Mouse (Mus musculus) lung, postnatal 0 days (tissue): ENCODE measurements around the gene P2rx2. TPM values are rescaled to one million over a fixed set of nuclear protein-coding genes. Genes with fewer than 3 reads are reported as not detected.
A peak's percentile ranks its signal among the peaks of the same experiment; 100 is the strongest.

ENCODE experiments used
- ATAC-seq: fragments of 200-750 bp; cut with Nextera tagmentation; 2 replicates; pipeline ENCODE4 v1.8.0; 2017; ENCODE audit warnings: moderate library complexity
- DNase-seq: peaks from one replicate; pipeline ENCODE4 v3.0.0-alpha.2; 2016; ENCODE audit warnings: low spot score
- H3K27ac ChIP-seq: fragments of 300-500 bp; sonication (generic); 2 replicates; pipeline ENCODE4 v1.5.1; 2014; ENCODE audit warnings: antibody characterized with exemption, mild to moderate bottlenecking, low read length, mixed read lengths
- H3K27me3 ChIP-seq: fragments of 300-500 bp; sonication (generic); replicated peaks from 2 replicates; pipeline ENCODE4 v1.6.1; 2014; ENCODE audit warnings: low read length, mixed read lengths; ENCODE audit not compliant: insufficient read depth
- H3K36me3 ChIP-seq: fragments of 300-500 bp; sonication (generic); 2 replicates; pipeline ENCODE4 v1.6.1; 2014; ENCODE audit warnings: low read length, mixed read lengths; ENCODE audit not compliant: insufficient read depth
- H3K4me1 ChIP-seq: fragments of 300-500 bp; sonication (generic); 2 replicates; pipeline ENCODE4 v1.6.1; 2014; ENCODE audit warnings: antibody characterized with exemption, low read depth, low read length, mixed read lengths; ENCODE audit not compliant: insufficient read depth
- H3K4me2 ChIP-seq: fragments of 300-500 bp; sonication (generic); replicated peaks from 2 replicates; pipeline ENCODE4 v1.6.1; 2014; ENCODE audit warnings: low read depth, mild to moderate bottlenecking, low read length, moderate library complexity, mixed read lengths
- H3K4me3 ChIP-seq: fragments of 300-500 bp; sonication (generic); 2 replicates; pipeline ENCODE4 v1.5.1; 2014; ENCODE audit warnings: low read depth, low read length
- H3K9ac ChIP-seq: fragments of 300-500 bp; sonication (generic); replicated peaks from 2 replicates; pipeline ENCODE4 v1.6.1; 2014; ENCODE audit warnings: low read depth, mild to moderate bottlenecking
- H3K9me3 ChIP-seq: fragments of 300-500 bp; sonication (generic); 2 replicates; pipeline ENCODE4 v1.6.1; 2016; ENCODE audit warnings: low read length, mixed read lengths
- CTCF ChIP-seq: IDR thresholded peaks from 2 replicates; pipeline ENCODE4 v1.5.1; 2016; ENCODE audit warnings: antibody characterized with exemption, mild to moderate bottlenecking
- EP300 ChIP-seq: IDR thresholded peaks from 2 replicates; pipeline ENCODE4 v1.6.1; 2016; ENCODE audit warnings: antibody characterized with exemption, mild to moderate bottlenecking, control low read depth
- WGBS: fragments of 180-500 bp; shearing (Covaris S2); extraction: QIAGEN DNeasy Blood & Tissue Kit; methylation state at CpG from one replicate; pipeline ENCODE4 v1.1.7; 2014; 5-methylcytosine and 5-hydroxymethylcytosine counted together
- polyA plus RNA-seq: library from polyadenylated mRNA; unstranded; fragments of >200 nt; fragmentation: Nextera tagmentation; extraction: Ambion mirVana; gene quantifications from 2 replicates; pipeline ENCODE4 v1.2.1, GENCODE M21; 2015

The P2rx2 gene
- polyA plus RNA-seq, 1 experiment from 2014 or later: 3.8 TPM

- 84% methylated on average over 6 of the region's 6 CpGs for WGBS
- ATAC-seq: no peak
- no peak overlapping the region for H3K9ac ChIP-seq
Observed at GRCm38 (mm10) chr5:110384491-110384890, 41.5 kb upstream of the P2rx2 start.

GRCm38 (mm10) chr5:110379823-110380222 is 36.8 kb upstream of the P2rx2 start:
- H3K27ac ChIP-seq: no peak overlapping the region
- no peaks in the 10 kb centered on the region for H3K9me3 ChIP-seq
- 0 out of 2 replicates have a peak, but pooled peaks cover 12% of the 10 kb centered on the region for H3K36me3 ChIP-seq
- H3K4me2 ChIP-seq: no peak overlapping the region
- H3K9ac ChIP-seq: no peak overlapping the region
- no peak overlapping the region for H3K4me3 ChIP-seq
- ATAC-seq (no peak), DNase-seq (no peak)
- no peaks in the 10 kb centered on the region for H3K4me1 ChIP-seq
- no peaks in the 10 kb centered on the region for H3K27me3 ChIP-seq
- no peak for TF ChIP-seq CTCF
- no peak for TF ChIP-seq EP300
- WGBS: 87% methylated on average over 4 of the region's 4 CpGs

More at GRCm38 (mm10) chr5:110384491-110384890, 41.5 kb upstream of the P2rx2 start:
- Histone ChIP-seq H3K4me2 (no peak overlapping the region), H3K27ac (no peak overlapping the region), H3K27me3 (0 out of 2 replicates have a peak, but pooled peaks cover 3% of the 10 kb centered on the region), H3K4me3 (no peak overlapping the region), H3K4me1 (peaks cover 5% of the 10 kb centered on the region; the same call in 1 of the 2 replicates), H3K9me3 (no peaks in the 10 kb centered on the region), H3K36me3 (no peaks in the 10 kb centered on the region)
- no peak for DNase-seq
- TF ChIP-seq CTCF: no peak
- no peak for TF ChIP-seq EP300

- no peak overlapping the region for H3K27ac ChIP-seq
- H3K9me3 ChIP-seq: no peaks in the 10 kb centered on the region
- ATAC-seq: no peak
- 87% methylated on average over 15 of the region's 15 CpGs for WGBS
- DNase-seq: no peak
- H3K4me3 ChIP-seq: no peak overlapping the region
- H3K9ac ChIP-seq: no peak overlapping the region
- no peak overlapping the region for H3K4me2 ChIP-seq
- no peaks in the 10 kb centered on the region for H3K4me1 ChIP-seq
- no peaks in the 10 kb centered on the region for H3K27me3 ChIP-seq
- H3K36me3 ChIP-seq: 0 out of 2 replicates have a peak, but pooled peaks cover 12% of the 10 kb centered on the region
- no peak for TF ChIP-seq CTCF
- no peak for TF ChIP-seq EP300
Observed at GRCm38 (mm10) chr5:110379086-110379485, 36.1 kb upstream of the P2rx2 start.

- Histone ChIP-seq H3K27ac (no peak overlapping the region), H3K27me3 (no peaks in the 10 kb centered on the region), H3K9ac (no peak overlapping the region), H3K36me3 (0 out of 2 replicates have a peak, but pooled peaks cover 12% of the 10 kb centered on the region), H3K4me2 (no peak overlapping the region), H3K4me3 (no peak overlapping the region), H3K4me1 (no peaks in the 10 kb centered on the region), H3K9me3 (no peaks in the 10 kb centered on the region)
- 54% methylated on average over 20 of the region's 20 CpGs for WGBS
- no peak for DNase-seq
- ATAC-seq: peak; percentile 19; the same call in 1 of the 2 replicates
- no peak for TF ChIP-seq CTCF
- no peak for TF ChIP-seq EP300
Observed at GRCm38 (mm10) chr5:110378181-110378583, 35.2 kb upstream of the P2rx2 start.

- H3K36me3 ChIP-seq: peaks cover 16% of the 10 kb centered on the region; the same call in 1 of the 2 replicates
- no peak overlapping the region for H3K4me3 ChIP-seq
- no peak overlapping the region for H3K9ac ChIP-seq
- H3K9me3 ChIP-seq: no peaks in the 10 kb centered on the region
- DNase-seq: peak; percentile 32
- no peak overlapping the region for H3K4me2 ChIP-seq
- peak; percentile 80 for TF ChIP-seq CTCF
- no peak for TF ChIP-seq EP300
- H3K27ac ChIP-seq: no peak overlapping the region
- no peaks in the 10 kb centered on the region for H3K4me1 ChIP-seq
- ATAC-seq: peak; percentile 34; the same call in 1 of the 2 replicates
- H3K27me3 ChIP-seq: no peaks in the 10 kb centered on the region
- WGBS: 54% methylated on average over 8 of the region's 8 CpGs
Observed at GRCm38 (mm10) chr5:110376802-110377433, 33.9 kb upstream of the P2rx2 start.

- Histone ChIP-seq H3K4me3 (peak overlapping the region; percentile 37; the same call in 1 of the 2 replicates), H3K4me2 (peak overlapping the region; percentile 56), H3K9me3 (no peaks in the 10 kb centered on the region), H3K27me3 (no peaks in the 10 kb centered on the region), H3K27ac (no peak overlapping the region), H3K9ac (no peak overlapping the region), H3K36me3 (no peaks in the 10 kb centered on the region), H3K4me1 (0 out of 2 replicates have a peak, but pooled peaks cover 3% of the 10 kb centered on the region)
- DNase-seq: no peak
- 46% methylated on average over 10 of the region's 11 CpGs for WGBS
- ATAC-seq: no peak; the same call in 1 of the 2 replicates
- no peak for TF ChIP-seq EP300
- TF ChIP-seq CTCF: no peak
Observed at GRCm38 (mm10) chr5:110363822-110364545, 21.0 kb upstream of the P2rx2 start.
